Mouse (Mus musculus): ENCODE measurements around the gene Ell3.

Ell3 gene

DNA sequence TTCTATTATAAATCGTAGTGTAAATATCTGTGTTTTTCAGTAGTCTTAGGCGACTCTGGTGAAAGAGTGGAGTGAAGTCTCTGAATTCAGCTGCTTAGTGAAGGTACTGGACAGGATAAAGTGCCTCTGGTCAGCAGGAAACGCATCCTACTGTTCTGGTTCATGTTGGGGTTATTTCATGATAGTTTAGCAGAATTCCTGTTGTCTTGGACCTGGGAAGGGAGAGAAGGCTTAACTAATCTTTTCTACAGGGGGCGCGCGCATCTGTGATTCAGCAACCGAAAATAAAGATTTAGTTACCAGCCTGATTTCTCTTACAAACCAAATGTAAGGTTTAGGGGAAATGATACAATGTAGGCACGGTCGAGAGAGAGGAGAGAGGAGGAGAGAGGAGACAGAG, 4.1 kb upstream of the Ell3 start:
- DNase-seq (ENCODE audit: low spot score), result peak; percentile 43

DNA sequence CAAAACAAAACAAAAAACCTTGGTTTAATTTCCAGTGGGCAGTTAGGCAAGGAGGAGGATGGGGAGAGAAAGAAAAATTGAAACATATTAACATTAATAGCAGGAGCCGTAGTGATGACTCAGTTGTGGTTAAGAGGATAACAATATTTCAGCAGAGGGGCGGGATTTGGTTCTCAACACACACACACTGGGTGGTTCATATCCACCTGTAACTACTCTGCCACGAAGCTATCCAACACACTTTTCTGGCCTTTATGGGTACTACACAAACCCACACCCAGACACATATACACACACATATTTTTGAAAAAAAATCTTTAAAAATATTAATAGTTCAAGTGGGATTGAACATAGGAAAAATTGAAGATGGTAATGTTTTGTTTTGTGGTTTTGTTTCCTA, 2.9 kb upstream of the Ell3 start:
- no peak for DNase-seq (ENCODE audit: low spot score)

DNA sequence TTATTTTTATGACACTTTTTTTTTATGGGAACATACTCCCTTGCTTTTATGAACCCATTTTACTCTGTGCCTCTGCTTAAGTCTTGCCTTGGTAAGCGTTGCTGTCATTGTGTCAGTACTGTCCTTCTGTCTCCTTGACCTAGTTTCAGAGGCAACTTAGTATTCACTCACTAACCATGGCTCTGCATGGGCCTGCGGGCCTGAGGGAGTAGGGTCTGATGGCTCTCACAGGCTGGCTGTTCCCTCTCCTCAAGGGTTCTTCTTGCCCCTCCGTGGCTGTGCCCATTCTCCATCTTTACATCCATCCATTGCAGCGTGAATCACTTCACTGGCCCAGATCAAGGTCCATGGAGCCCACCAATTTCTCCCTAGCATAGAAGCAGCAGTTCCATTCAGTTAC, 2.4 kb upstream of the Ell3 start:
- DNase-seq (ENCODE audit: low spot score), result no peak

DNA sequence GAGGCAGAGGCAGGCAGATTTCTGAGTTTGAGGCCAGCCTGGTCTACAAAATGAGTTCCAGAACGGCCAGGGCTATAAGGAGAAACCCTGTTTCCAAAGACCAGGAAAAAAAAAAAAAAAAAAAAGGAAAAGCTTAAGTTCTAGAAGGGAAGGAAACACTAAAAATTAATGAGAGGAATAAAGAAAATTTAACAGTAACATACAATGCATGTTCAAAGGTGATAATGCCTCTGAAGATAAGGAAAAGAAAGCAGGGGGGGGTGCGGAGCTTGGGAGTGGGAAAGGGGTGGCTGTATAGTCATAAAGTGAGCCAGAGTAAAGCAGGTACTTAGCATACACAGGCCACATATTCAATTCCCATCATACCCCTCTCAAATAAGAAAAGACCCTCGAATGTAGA, 1.0 kb upstream of the Ell3 start:
- no peak for DNase-seq (ENCODE audit: low spot score)

DNA sequence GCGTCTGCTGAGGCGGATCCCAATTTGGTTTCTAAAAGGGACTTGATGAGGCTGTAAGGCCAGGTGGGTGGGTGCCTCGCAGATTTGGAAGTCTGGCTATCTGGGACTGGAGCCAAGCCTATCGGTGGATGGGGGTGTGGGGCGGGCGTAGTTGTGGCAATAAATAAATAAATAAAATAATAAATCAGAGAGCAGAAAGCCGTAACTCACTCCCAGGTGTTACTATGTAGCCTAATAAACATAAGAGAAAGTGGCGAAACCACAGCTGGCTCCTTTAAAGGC, 1.1 kb downstream of the Ell3 start:
- DNase-seq (ENCODE audit: low spot score), result no peak

DNA sequence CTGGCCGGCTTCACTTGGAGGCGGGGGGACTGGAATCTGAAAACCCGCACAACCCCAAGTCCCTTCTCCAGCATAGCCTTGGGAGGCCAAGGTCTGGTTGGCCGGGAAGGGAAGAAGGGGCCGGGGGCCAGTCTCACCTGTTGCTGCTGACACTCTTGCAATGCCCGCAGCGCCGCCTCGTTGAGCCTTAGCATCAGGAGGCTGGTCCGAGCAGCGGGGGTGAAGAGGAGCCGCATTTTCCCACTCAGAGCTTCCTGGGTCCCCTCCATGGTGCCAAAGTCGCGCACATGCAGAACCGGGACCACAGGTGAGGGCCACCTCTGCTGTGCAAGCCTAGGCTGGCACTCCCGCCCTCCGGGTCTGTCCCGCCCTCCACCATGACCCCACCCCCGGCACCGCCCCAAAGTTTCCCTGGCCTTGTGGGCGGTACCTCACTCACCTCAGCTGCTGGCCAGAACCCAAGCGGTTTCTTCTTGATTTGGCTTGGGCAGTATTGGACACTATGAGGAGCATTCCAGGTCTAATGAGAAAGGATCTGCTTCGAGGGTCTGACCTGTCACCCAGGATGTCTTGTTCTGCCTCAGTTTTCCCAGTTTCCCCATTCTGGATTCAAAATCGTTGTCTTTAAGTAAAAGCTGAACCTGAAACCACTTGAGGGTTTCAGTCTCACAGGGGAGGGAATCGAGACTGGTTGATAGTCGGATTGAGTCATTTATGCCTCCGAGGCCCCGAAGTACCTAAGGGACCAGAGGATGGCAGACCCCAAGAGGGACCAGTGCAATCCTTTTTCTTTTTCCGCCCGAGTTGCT, 1.6 kb downstream of the Ell3 start:
- peak; percentile 50 for DNase-seq (ENCODE audit: low spot score)

DNA sequence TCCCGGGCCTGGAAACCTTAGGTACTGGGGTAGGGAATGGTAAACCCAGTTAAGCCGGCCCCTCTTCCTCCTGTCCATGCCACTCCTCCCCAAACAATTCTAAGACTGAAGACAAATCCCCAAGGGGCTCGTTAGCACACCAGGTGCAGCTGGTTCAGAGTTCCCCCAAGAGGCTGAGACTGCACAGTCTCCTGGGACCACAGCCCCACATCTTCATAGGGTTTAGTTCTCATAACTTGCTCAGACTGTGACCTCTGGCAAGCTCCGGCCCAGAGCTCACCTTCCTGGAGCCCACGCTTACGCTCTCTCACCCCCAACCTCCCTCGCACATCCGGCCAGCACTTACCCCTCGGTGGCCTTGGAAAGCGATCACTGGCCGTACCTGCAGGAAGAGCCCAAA, 2.3 kb downstream of the Ell3 start:
- peak; percentile 15 for DNase-seq (ENCODE audit: low spot score)

DNA sequence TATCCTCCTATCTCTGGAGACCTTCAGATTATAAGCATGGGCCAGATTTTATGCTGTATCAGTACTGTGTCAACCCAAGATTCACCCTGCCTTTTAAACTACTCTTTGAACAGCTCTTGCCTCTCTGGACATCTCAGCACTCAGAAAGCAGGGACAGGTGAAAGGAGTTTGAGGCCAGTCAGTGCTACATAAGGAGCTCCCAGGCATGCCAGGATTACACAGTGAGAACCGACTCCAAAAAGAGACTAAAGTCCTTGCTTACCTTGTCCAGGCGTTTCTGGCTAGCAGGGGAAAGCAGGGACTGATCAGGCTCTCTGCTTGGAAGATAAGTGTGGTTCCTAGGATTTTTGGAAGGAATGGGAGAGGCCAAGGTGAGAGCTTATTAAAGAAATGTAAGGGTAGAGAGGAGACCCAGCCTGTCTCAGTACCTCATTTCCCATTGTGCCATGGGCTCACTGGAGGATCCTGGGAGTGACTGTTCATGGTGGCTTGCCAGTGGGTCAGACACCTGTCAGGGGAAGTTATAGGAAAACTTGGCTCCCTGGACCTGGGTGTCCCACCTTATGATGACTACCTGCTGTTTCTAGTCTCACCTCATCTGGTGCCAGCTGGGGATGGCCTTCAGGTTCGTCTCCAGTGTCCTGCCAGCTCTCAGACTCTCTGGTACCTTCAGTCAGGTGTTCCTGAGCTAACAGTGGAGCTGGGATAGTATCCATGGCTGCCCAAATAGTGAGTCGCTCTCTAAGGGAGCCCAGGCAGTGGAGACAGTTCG, 3.1 kb downstream of the Ell3 start:
- no peak for DNase-seq (ENCODE audit: low spot score)

DNA sequence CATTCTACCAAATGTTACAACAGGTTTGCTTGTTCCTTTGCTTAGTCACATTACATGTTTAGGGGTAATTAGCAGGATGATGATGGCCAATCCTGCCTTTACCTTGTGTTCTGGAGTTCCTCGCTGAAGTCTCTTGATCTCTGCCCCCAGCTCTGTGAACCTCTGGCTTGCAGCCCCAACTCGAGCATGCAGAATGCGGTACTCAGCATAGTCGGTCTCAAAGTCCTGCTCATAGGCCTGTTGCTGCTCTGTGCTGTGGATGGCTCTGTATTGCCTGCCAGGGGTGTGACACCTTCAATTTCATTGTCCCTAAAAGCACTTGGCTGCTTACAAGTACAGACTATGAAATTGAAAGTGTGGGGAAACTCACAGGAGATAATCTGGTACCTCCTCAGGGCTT, 4.3 kb downstream of the Ell3 start:
- no peak for DNase-seq (ENCODE audit: low spot score)

DNA sequence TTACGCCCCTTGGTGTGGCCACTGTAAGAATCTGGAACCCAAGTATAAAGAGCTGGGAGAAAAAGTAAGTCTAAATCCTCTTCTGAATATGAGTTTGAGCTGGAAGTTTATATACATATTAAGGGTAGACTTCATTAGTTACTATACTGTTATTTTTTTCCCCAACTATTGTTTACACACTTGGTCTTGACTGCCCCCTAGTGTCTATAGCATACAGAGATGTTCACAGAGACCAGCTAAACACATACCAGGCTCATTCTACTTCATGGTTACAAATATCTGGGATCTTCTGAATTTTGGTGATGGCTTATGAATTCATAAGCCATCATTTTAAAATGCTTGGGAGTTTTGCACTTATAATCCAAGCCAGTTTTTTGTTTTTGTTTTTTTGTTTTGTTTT, 9.2 kb downstream of the Ell3 start:
- peak; percentile 74 for DNase-seq (ENCODE audit: low spot score)

DNA sequence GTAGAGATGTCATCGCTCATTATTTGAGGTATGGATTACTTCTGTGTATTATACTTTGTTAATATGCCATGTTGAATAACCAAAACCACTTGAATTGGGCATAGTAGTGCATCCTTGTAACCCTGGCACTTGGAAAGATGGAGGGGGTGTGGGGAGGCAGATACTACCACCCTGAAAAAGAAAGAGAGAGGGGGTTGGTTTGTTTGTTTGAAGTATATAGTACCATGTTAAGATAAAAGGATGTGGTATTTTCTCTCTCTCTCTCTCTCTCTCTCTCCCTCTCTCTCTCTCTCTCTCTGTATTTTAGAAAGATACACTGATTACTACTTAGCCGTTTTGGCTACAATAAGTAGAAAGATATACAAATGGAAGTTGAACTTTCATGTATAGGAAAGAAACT, 18.2 kb downstream of the Ell3 start:
- no peak for DNase-seq (ENCODE audit: low spot score)

DNA sequence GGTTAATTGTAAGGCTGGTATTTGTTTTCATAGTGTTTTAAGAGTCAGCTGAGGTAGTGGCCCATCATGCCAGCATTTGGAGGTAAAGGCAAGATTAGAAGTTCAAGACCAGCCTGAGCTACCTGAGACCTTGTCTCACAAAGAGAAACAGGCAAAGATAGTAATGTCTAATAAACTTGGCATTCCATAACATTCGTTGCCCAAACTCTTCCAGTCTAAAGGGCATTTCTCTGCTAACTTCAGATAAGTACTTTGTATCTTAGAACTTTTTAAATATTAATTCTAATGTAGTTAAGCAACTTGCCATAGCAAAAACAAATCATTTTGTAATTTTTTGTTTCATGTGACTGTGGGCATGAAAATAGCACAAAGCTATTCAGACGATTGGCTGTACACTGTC, 20.9 kb downstream of the Ell3 start:
- DNase-seq (ENCODE audit: low spot score), result no peak

DNA sequence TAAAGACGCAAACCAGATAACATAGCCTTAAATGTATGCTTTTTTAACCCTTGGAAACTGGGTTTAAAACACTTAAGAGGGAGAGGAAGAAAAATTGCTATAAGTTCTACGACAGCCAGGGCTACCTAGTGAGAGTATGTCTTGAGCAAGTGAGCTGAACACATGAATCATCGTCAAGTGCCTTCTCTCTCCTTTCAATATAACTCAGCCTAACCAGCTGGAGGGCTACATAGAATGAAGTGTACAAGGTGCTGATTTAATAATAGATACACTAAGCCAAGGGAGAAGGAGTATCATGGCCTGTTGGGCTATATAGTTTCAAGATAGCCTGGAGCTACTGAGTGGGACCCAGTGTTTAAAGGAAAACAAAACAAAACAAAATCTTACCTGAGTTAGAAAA, 25.6 kb downstream of the Ell3 start:
- DNase-seq (ENCODE audit: low spot score), result no peak

DNA sequence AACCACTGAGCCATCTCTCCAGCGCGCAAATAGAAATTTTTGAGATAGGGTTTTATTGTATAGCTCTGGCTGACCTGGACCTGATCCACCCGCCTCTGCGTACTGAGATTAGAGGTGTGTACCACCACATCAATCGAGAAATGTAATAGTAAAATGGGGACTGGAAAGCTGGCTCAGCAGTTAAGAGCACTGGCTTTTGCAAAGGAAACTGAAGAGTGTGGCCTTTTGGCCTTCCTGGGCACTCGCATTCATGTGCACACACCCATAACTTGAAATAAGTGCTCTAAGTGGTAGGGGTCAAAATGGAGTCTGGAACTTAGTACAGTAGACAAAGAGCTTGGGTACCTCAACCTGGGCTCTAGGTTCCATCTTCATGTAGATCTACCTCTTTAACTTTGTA, 27.7 kb downstream of the Ell3 start:
- DNase-seq (ENCODE audit: low spot score), result no peak

DNA sequence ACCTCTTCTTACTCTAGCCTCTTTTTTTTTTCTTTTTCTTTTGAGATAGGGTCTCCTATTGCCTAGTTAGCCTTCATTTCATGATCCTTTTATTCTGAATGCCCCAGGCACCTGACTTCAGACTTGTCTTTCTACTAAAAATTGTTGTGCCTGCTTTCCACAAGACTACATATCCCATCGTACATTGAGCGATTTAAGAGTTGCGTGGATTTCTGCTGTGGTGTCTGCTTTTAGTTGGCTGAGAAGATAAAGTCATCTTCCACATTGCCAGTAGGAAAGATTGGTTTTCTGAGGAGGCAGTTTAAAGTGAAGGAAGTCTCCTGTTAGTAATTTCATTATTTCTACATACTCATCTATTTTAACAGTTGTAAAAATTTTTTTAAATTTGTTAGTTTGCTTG, 28.5 kb downstream of the Ell3 start:
- DNase-seq (ENCODE audit: low spot score), result no peak

DNA sequence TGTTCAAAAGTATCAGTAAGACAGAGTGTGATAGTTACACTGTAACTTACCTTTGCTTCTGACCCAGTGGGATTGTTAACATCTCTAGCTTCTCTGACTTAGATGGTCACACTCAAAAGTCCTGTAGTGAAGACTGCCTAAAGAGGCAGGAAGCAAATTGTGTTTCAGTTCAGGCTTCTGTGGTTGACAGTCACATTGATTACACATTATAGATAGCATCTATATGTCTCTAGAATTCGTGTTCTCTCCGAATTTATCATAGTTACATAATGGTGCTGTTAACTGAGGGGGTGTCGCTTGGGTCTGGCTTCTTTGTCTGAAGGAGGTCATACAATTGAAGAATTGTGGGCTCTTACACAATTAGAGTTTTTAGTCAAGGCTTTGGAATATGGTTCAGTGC, 29.0 kb downstream of the Ell3 start:
- DNase-seq (ENCODE audit: low spot score), result no peak

DNA sequence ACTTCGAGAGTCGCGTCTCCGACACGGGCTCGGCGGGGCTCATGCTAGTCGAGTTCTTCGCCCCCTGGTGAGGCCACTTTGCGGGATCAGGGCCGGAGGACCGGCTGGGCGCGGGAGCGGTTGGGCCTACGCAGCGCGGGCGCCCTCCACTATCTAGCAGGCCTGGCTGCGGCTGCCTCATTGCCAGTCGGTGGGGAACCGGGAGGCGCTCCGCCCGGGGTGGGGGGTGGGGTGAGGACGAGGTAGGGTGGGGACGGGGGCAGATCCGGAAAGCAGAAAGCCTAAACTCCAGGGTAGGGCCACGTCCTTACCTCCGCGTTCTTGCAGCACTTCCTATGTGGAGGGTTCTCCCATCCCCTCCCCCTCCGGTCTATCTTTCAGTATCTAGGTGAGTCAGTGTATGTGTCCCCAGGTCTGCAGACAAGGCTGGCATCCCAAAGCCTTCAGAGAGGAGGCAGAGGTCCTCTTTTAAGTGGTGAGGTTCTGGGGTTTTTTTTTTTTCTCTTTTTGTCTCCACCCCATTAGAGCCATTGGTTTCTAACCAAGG, 29.9 kb downstream of the Ell3 start:
- peak; percentile 45 for DNase-seq (ENCODE audit: low spot score)

DNA sequence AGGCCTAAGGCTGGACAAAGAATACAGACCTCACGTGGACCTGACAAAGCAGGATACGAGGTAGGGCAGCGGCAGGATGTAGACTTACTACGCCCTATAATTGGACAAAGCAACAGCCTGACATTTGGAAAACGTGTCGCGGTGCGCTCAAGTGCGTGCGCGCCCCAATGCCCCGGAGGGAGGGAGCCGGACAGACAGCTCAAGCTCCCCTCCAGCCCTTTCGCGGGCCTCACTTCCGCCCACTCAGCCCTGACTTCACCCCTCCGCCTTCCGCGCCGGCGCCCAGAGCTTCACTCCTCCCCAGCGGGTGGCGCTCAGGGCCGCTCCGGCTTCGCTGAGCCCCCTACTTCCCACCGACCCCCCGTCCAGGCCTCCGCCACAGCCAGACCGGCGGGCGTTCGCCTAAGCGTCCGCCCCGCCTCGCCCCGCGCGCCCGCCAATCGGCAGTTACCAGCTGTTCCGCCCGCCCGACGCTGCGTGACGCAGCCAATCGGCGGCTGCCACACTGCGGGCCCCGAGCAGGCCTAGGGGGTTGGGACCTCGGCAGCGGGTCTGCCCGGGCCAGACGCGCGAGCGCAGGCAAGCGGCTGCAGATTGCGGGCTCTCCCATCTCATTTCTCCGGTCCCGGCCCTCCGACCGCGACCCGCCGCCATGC, 30.6 kb downstream of the Ell3 start, which contains the start of the genes Pdia3 and Catsper2:
TSS of gene Pdia3 (plus strand) at position 389 of the 656 bp plus-strand sequence.
TSS of gene Catsper2 (minus strand) at position 406 of the 656 bp plus-strand sequence.
- DNase-seq (ENCODE audit: low spot score), result peak; percentile 97

DNA sequence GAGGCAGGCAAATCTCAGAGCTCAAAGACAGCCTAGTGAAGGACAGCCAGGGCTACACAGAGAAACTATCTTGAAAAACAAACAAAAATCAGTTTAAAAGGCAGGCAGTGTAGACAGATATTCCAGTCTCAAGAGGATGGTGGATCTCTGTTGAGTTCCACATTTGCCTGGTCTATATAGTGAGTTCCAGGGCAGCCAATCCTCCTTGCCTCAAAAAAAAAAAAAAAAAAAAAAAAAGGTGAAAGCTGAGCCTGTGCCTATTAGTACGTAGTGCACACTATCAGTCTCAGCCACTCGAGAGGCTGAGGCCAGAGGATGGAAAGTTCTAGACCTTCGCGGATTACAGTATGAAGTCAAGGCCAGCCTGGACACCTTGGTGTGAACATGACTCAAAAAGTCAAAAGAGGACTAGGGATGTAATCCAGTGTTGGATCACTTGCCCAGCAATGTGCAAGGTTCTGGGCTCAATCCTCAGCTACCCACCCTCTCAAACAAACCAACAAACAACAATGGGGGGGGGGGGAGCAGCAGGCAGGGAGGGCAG, 31.2 kb downstream of the Ell3 start:
- DNase-seq (ENCODE audit: low spot score), result no peak

DNA sequence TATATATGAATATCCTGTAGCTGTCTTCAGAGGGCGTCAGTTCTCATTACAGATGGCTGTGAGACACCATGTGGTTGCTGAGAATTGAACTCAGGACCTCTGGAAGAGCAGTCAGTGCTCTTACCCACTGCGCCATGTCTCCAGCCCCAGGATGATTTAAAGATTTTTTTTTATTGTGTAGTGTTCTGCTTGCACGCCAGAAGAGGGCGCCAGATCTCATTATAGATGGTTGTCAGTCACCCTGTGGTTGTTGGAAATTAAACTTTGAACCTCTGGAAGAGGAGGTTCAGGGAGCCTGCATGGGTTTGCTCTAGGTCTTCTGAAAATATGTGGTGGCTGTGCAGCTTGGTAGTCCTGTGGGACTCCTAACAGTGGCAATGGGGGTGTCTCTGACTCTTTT, 35.9 kb downstream of the Ell3 start:
- peak; percentile 35 for DNase-seq (ENCODE audit: low spot score)

DNA sequence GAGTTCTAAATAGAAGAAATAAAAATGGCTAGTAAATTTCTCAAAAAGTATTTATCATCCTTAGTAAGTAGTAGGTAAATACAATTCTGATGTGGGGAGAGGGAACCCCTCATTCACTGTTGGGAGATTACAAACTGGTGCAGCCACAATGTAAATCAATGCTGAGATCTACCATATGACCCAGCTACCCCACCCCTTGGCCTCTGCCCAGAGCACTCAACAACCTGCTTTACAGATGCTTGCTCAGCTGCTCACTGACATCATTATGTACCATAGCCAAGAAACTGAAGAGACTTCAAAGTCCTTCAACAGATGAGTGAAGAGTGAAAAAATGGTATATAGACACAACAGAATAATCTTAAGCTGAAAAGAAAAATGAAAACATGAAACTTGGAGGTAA, 40.8 kb downstream of the Ell3 start:
- DNase-seq (ENCODE audit: low spot score), result no peak

DNA sequence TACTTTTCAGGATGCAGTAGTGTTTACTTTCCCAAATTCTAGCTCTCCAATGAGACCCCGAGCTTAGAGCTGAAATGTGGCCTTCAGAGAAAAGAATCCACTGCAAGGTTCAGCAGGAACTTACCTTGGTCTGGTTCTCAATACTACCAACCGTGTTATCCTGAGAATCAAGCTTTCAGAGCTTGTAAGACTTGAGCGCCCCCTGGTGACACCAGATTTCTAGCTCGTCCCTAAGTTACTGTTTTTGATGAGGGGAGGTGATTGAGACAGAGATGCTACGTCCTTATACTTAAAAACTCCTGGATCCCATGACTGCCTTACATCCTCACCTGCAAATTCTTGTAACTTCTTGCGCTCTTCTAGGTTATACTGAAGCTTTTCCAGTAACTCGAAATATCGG, 47.5 kb downstream of the Ell3 start:
- DNase-seq (ENCODE audit: low spot score), result peak; percentile 96
